Mouse (Mus musculus) hindbrain, postnatal 0 days (tissue): ENCODE data around the gene Fam69b. TPM values are rescaled to one million over a fixed set of nuclear protein-coding genes. Genes with fewer than 3 reads are reported as not detected.

Experiments used
- ATAC-seq: fragments of 200-750 bp; cut with Nextera tagmentation; 2 replicates; pipeline ENCODE4 v1.8.0; 2017; ENCODE audit warnings: mild to moderate bottlenecking, moderate TSS enrichment, moderate library complexity
- DNase-seq: peaks from one replicate; pipeline ENCODE4 v3.0.0-alpha.2; 2015; ENCODE audit warnings: low spot score
- H3K27ac ChIP-seq: fragments of 300-500 bp; sonication (generic); 2 replicates; pipeline ENCODE4 v1.5.1; 2014; ENCODE audit warnings: mild to moderate bottlenecking
- H3K27me3 ChIP-seq: fragments of 300-500 bp; sonication (generic); 2 replicates; pipeline ENCODE4 v1.6.1; 2014; ENCODE audit warnings: low read length, mixed read lengths; ENCODE audit not compliant: insufficient read depth
- H3K36me3 ChIP-seq: fragments of 300-500 bp; sonication (generic); 2 replicates; pipeline ENCODE4 v1.6.1; 2014; ENCODE audit warnings: low read length, mixed read lengths; ENCODE audit not compliant: insufficient read depth
- H3K4me1 ChIP-seq: fragments of 300-500 bp; sonication (generic); 2 replicates; pipeline ENCODE4 v1.6.1; 2014; ENCODE audit warnings: antibody characterized with exemption, low read length, mixed read lengths; ENCODE audit not compliant: insufficient read depth
- H3K4me2 ChIP-seq: fragments of 300-500 bp; sonication (generic); 2 replicates; pipeline ENCODE4 v1.6.1; 2014; ENCODE audit warnings: low read depth, mild to moderate bottlenecking, low read length, moderate library complexity, mixed read lengths
- H3K4me3 ChIP-seq: fragments of 300-500 bp; sonication (generic); 2 replicates; pipeline ENCODE4 v1.5.1; 2014; ENCODE audit warnings: low read length
- H3K9ac ChIP-seq: fragments of 300-500 bp; sonication (generic); replicated peaks from 2 replicates; pipeline ENCODE4 v1.6.1; 2014; ENCODE audit warnings: mild to moderate bottlenecking, low read length, moderate library complexity, mixed read lengths
- H3K9me3 ChIP-seq: fragments of 300-500 bp; sonication (generic); 2 replicates; pipeline ENCODE4 v1.6.1; 2016; ENCODE audit warnings: low read length, mixed read lengths
- CTCF ChIP-seq: IDR thresholded peaks from 2 replicates; pipeline ENCODE4 v1.5.1; 2016; ENCODE audit warnings: antibody characterized with exemption, control low read depth, low read depth
- WGBS: fragments of 180-500 bp; shearing (Covaris S2); extraction: QIAGEN DNeasy Blood & Tissue Kit; methylation state at CpG from one replicate; pipeline ENCODE4 v1.1.7; 2014; 5-methylcytosine and 5-hydroxymethylcytosine counted together
- polyA plus RNA-seq: library from polyadenylated mRNA; unstranded; fragments of >200 nt; fragmentation: Nextera tagmentation; extraction: Ambion mirVana; gene quantifications from 2 replicates; pipeline ENCODE4 v1.2.1, GENCODE M21; 2015
- total RNA-seq: library from RNA; depleted of rRNA; stranded (reverse); fragments of >200 nt; gene quantifications from 2 replicates; pipeline ENCODE4 v1.2.3, GENCODE M21; 2014

Fam69b gene
- total and polyA plus RNA-seq, 2 experiments from 2014 or later = 142 to 302 TPM

GRCm38 (mm10) chr2:26646643-26647293 lies 18.5 kb downstream of the Fam69b start:
- 23% methylated on average over 3 of the region's 3 CpGs for WGBS
- Histone ChIP-seq H3K36me3 (no peaks in the 10 kb centered on the region), H3K4me2 (no peak overlapping the region), H3K27ac (no peak overlapping the region), H3K4me3 (no peak overlapping the region), H3K9me3 (no peaks in the 10 kb centered on the region), H3K9ac (no peak overlapping the region), H3K27me3 (no peaks in the 10 kb centered on the region), H3K4me1 (no peaks in the 10 kb centered on the region)
- peak; percentile 100 for TF ChIP-seq CTCF
- ATAC-seq = peak; percentile 99
- peak; percentile 95 for DNase-seq

GRCm38 (mm10) chr2:26654687-26655086 lies 26.4 kb downstream of the Fam69b start:
- Histone ChIP-seq H3K27me3 (no peaks in the 10 kb centered on the region), H3K27ac (no peak overlapping the region), H3K4me3 (no peak overlapping the region), H3K36me3 (no peaks in the 10 kb centered on the region), H3K4me1 (no peaks in the 10 kb centered on the region), H3K4me2 (no peak overlapping the region), H3K9ac (no peak overlapping the region), H3K9me3 (no peaks in the 10 kb centered on the region)
- WGBS = 48% methylated on average over 1 of the region's 1 CpGs
- no peak for TF ChIP-seq CTCF
- no peak for ATAC-seq
- no peak for DNase-seq

- Histone ChIP-seq H3K9me3 (no peaks in the 10 kb centered on the region), H3K4me3 (no peak overlapping the region), H3K4me1 (no peaks in the 10 kb centered on the region), H3K27me3 (no peaks in the 10 kb centered on the region), H3K27ac (no peak overlapping the region), H3K36me3 (no peaks in the 10 kb centered on the region), H3K4me2 (no peak overlapping the region), H3K9ac (no peak overlapping the region)
- ATAC-seq (no peak), DNase-seq (no peak)
- 86% methylated on average over 2 of the region's 2 CpGs for WGBS
- no peak for TF ChIP-seq CTCF
These were observed 29.2 kb downstream of the Fam69b start for GRCm38 (mm10) chr2:26657426-26657825.

- no peaks in the 10 kb centered on the region for H3K4me1 ChIP-seq
- H3K4me3 ChIP-seq = peak overlapping the region; percentile 35
- H3K9me3 ChIP-seq = no peaks in the 10 kb centered on the region
- 0 out of 2 replicates have a peak, but pooled peaks have one; percentile 17 for TF ChIP-seq CTCF
- H3K27ac ChIP-seq = no peak overlapping the region
- H3K9ac ChIP-seq = peak overlapping the region; percentile 30
- ATAC-seq (0 out of 2 replicates have a peak, but pooled peaks have one; percentile 32), DNase-seq (peak; percentile 44)
- H3K4me2 ChIP-seq = peak overlapping the region; percentile 76
- WGBS = 3% methylated on average over 11 of the region's 20 CpGs
- no peaks in the 10 kb centered on the region for H3K27me3 ChIP-seq
- H3K36me3 ChIP-seq = no peaks in the 10 kb centered on the region
These were observed 33.0 kb downstream of the Fam69b start for GRCm38 (mm10) chr2:26661143-26661752.

- WGBS = 45% methylated on average over 29 of the region's 29 CpGs
- ATAC-seq = 0 out of 2 replicates have a peak, but pooled peaks have one; percentile 43
- H3K9ac ChIP-seq = peak overlapping the region; percentile 30
These were observed 33.7 kb downstream of the Fam69b start for GRCm38 (mm10) chr2:26661768-26662508.

GRCm38 (mm10) chr2:26662509-26662882 lies 34.2 kb downstream of the Fam69b start:
- H3K4me2 ChIP-seq = no peak overlapping the region
- no peak overlapping the region for H3K27ac ChIP-seq
- H3K9ac ChIP-seq = no peak overlapping the region
- H3K36me3 ChIP-seq = no peaks in the 10 kb centered on the region
- TF ChIP-seq CTCF = no peak
- 73% methylated on average over 13 of the region's 13 CpGs for WGBS
- ATAC-seq (no peak; the same call in 1 of the 2 replicates), DNase-seq (no peak)
- H3K27me3 ChIP-seq = no peaks in the 10 kb centered on the region
- no peak overlapping the region for H3K4me3 ChIP-seq
- no peaks in the 10 kb centered on the region for H3K9me3 ChIP-seq
- no peaks in the 10 kb centered on the region for H3K4me1 ChIP-seq

More at GRCm38 (mm10) chr2:26661768-26662508, 33.7 kb downstream of the Fam69b start:
- no peaks in the 10 kb centered on the region for H3K27me3 ChIP-seq
- DNase-seq = no peak
- no peak overlapping the region for H3K27ac ChIP-seq
- H3K4me2 ChIP-seq = peak overlapping the region; percentile 76
- H3K4me3 ChIP-seq = peak overlapping the region; percentile 35
- TF ChIP-seq CTCF = no peak
- no peaks in the 10 kb centered on the region for H3K36me3 ChIP-seq
- no peaks in the 10 kb centered on the region for H3K4me1 ChIP-seq
- H3K9me3 ChIP-seq = no peaks in the 10 kb centered on the region
